Mouse (Mus musculus) liver, embryonic 14.5 days (tissue): Measurements from ENCODE around the gene Atxn1.

Source experiments
- CTCF ChIP-seq: IDR thresholded peaks from 2 replicates; pipeline ENCODE4 v1.5.1; 2016; ENCODE audit warnings: antibody characterized with exemption, low read depth, control low read depth
- EP300 ChIP-seq: IDR thresholded peaks from 2 replicates; pipeline ENCODE4 v1.6.1; 2016; ENCODE audit warnings: antibody characterized with exemption, low read depth

DNA sequence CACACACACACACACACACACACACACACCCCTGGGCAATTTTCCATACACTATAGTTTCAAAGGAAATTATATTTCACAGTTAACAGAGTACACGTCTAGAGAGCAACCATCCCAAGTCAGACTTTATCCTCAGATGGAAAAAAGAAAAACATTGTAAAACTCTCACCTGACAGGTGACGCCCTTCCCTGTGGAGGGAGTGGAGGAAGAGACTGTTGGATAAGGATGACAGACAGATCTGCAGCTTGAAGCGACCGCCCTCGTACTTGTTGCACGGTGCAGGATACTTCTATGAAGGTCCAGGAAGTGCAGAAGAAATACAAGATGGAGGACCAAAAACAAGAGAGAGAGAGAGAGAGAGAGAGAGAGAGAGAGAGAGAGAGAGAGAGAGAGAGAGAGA is 8.5 kb downstream of the Atxn1 start:
- TF ChIP-seq CTCF (no peak), EP300 (no peak)
